Mouse (Mus musculus): ENCODE measurements around the gene Ppp1r14c. TPM values are rescaled to one million over a fixed set of nuclear protein-coding genes. Genes with fewer than 3 reads are reported as not detected.

Ppp1r14c gene
- polyA plus RNA-seq, 1 experiment from 2014 or later: 14.4 TPM

Small RNAs within 50 kb of the gene (microRNA-seq; reads per million reads assigned to microRNA genes)
- gene Gm24482: not detected

Other genes with a start within 250 kb of the Ppp1r14c start
- gene H60c, start 98.3 kb upstream of the Ppp1r14c start, polyA plus RNA-seq (2015; fragmentation: Nextera tagmentation; extraction: Ambion mirVana): 11.2 and 13.3 TPM in 2 replicates
- 1.4 and 1.7 TPM in 2 replicates for gene Iyd, start 174.2 kb downstream of the Ppp1r14c start, polyA plus RNA-seq (2015; fragmentation: Nextera tagmentation; extraction: Ambion mirVana)

Measured in limb, embryonic 15.5 days (tissue).